Mouse (Mus musculus) ES-E14 (cell line): ENCODE measurements around the gene Ric8b.

Experiments
- HCFC1 ChIP-seq: IDR thresholded peaks from 2 replicates; pipeline ENCODE4 v1.6.1; 2012; ENCODE audit warnings: low read length, inconsistent platforms, borderline replicate concordance; ENCODE audit not compliant: insufficient read depth
- MAFK ChIP-seq: IDR thresholded peaks from 2 replicates; pipeline ENCODE4 v1.6.1; 2014; ENCODE audit warnings: mild to moderate bottlenecking, low read depth, low read length, inconsistent platforms; ENCODE audit not compliant: insufficient read depth
- ZNF384 ChIP-seq: IDR thresholded peaks from 2 replicates; pipeline ENCODE4 v1.6.1; 2012; ENCODE audit warnings: low read depth, low read length, inconsistent platforms

DNA sequence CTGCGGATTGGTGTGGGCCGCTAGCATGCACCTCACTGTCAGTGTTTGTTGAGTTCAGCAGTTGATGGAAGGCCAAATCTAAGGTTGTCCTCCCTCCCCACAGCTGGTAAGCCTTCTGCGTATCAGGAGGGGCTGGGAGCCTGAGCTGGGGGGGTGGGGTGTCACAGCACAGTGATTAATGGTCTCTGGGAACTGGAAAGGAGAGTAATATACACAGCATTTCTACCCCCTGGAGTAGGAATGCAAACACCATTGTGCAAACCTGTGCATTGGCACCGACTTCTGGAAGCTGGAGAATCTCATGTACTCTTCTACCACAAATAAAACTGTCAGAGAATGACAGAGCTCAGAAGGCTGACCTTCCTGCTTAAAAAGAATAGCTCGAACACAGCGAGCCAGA is 50.2 kb downstream of the Ric8b start:
- TF ChIP-seq ZNF384, result no peak
- no peak for TF ChIP-seq MAFK
- TF ChIP-seq HCFC1, result no peak
